Mouse (Mus musculus): ENCODE measurements at regions not wholly inside any gene's neighbourhood (a gene's known extent, or its start where the extent isn't known, plus 50 kb on each side); places are given as distances from the start of the nearest gene placed in this dataset.

GRCm38 (mm10) chr1:34642304-34642893 lies 62.9 kb downstream of the Amer3 start:
- DNase-seq (ENCODE audit: low spot score in 2 of 2) = peak; percentile 60 to 67

GRCm38 (mm10) chr1:34653963-34654644 lies 74.6 kb downstream of the Amer3 start:
- DNase-seq (ENCODE audit: low spot score in 2 of 2) = no peak

GRCm38 (mm10) chr1:34657481-34657880 lies 78.0 kb downstream of the Amer3 start:
- no peak for DNase-seq (ENCODE audit: low spot score in 2 of 2)

- peak; percentile 43 to 79 for DNase-seq (ENCODE audit: low spot score in 2 of 2)
Measured at GRCm38 (mm10) chr1:34663875-34664547, 84.6 kb downstream of the Amer3 start.

- DNase-seq (ENCODE audit: low spot score in 2 of 2) = peak; percentile 69 to 84
Measured at GRCm38 (mm10) chr1:34664816-34665511, 85.5 kb downstream of the Amer3 start.

GRCm38 (mm10) chr1:34665512-34665854 lies 86.0 kb downstream of the Amer3 start:
- DNase-seq (ENCODE audit: low spot score in 2 of 2) = no peak

GRCm38 (mm10) chr1:34666226-34666662 lies 86.8 kb downstream of the Amer3 start:
- peak in 1 of 2 experiments; percentile 63 for DNase-seq (ENCODE audit: low spot score in 2 of 2)

GRCm38 (mm10) chr1:34677105-34677741 lies 97.8 kb downstream of the Amer3 start:
- DNase-seq (ENCODE audit: low spot score in 2 of 2) = no peak

- DNase-seq (ENCODE audit: low spot score in 2 of 2) = peak; percentile 37 to 48
Measured at GRCm38 (mm10) chr1:34677832-34678733, 98.6 kb downstream of the Amer3 start.

GRCm38 (mm10) chr1:34678734-34679068 lies 99.2 kb downstream of the Amer3 start:
- DNase-seq (ENCODE audit: low spot score in 2 of 2) = no peak

- peak in 1 of 2 experiments; percentile 55 for DNase-seq (ENCODE audit: low spot score in 2 of 2)
Measured at GRCm38 (mm10) chr1:34686539-34686938, 107.1 kb downstream of the Amer3 start.

- peak; percentile 31 to 58 for DNase-seq (ENCODE audit: low spot score in 2 of 2)
Measured at GRCm38 (mm10) chr1:34696533-34696932, 117.1 kb downstream of the Amer3 start.

- peak; percentile 60 to 76 for DNase-seq (ENCODE audit: low spot score in 2 of 2)
Measured at GRCm38 (mm10) chr1:34700237-34701030, 121.0 kb downstream of the Amer3 start.

GRCm38 (mm10) chr1:34701436-34701835 lies 122.0 kb downstream of the Amer3 start:
- no peak for DNase-seq (ENCODE audit: low spot score in 2 of 2)

- DNase-seq (ENCODE audit: low spot score in 2 of 2) = peak in 1 of 2 experiments; percentile 33
Measured at GRCm38 (mm10) chr1:34709089-34709488, 129.6 kb downstream of the Amer3 start.

GRCm38 (mm10) chr1:34722674-34723073 lies 120.2 kb downstream of the Fam168b start:
- DNase-seq (ENCODE audit: low spot score in 2 of 2) = no peak

GRCm38 (mm10) chr1:34732156-34732555 lies 110.7 kb downstream of the Fam168b start:
- no peak for DNase-seq (ENCODE audit: low spot score in 2 of 2)

- no peak for DNase-seq (ENCODE audit: low spot score in 2 of 2)
Measured at GRCm38 (mm10) chr1:34733026-34733913, 109.6 kb downstream of the Fam168b start.
